Mouse (Mus musculus) E14TG2a.4 (cell line): ENCODE data around the gene Cldn10.

Source experiments
- H3K27me3 ChIP-seq: 2 replicates; pipeline ENCODE4 v1.6.1; 2014; ENCODE audit warnings: low read length, control low read depth; ENCODE audit not compliant: insufficient read depth
- H3K36me3 ChIP-seq: 2 replicates; pipeline ENCODE4 v1.6.1; 2014; ENCODE audit warnings: low read length, control low read depth; ENCODE audit not compliant: insufficient read depth
- H3K4me1 ChIP-seq: replicated peaks from 2 replicates; pipeline ENCODE4 v1.6.1; 2014; ENCODE audit warnings: low read depth, low read length, control low read depth
- H3K4me3 ChIP-seq: replicated peaks from 2 replicates; pipeline ENCODE4 v1.5.1; 2014; ENCODE audit warnings: mild to moderate bottlenecking, low read length
- H3K9me3 ChIP-seq: 2 replicates; pipeline ENCODE4 v1.6.1; 2014; ENCODE audit warnings: low read length, control low read depth
- CTCF ChIP-seq: conservative IDR thresholded peaks from 2 replicates; pipeline ENCODE4 v1.5.1; 2014; ENCODE audit warnings: low read length
- NANOG ChIP-seq: IDR thresholded peaks from 2 replicates; pipeline ENCODE4 v1.6.1; 2014; ENCODE audit warnings: borderline replicate concordance, low read length, mixed read lengths
- POU5F1 ChIP-seq: IDR thresholded peaks from 2 replicates; pipeline ENCODE4 v1.6.1; 2014; ENCODE audit warnings: low read length, borderline replicate concordance

Gene Cldn10

DNA sequence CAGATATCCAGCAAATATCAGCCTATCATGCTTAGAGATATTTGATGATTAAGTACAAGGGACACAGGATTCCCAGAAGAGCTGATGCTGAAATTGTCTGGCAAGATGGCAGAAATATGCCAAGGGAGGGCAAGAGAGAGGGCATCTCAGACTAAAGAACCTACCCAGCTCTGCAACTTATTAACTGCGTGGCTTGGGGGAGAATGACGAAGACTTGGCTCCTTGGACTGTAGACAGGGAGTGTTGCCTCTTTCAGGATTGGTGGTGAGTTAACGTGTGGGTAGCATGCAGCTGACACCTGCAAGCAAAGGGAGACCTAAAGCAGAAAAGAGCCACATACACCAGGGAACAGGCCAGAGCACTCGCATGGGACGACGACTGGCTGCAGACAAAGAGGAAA is 5.7 kb downstream of the Cldn10 start:
- Histone ChIP-seq H3K9me3 (peaks cover 12% of the 10 kb centered on the region), H3K36me3 (no peaks in the 10 kb centered on the region), H3K4me1 (peaks cover 21% of the 10 kb centered on the region), H3K4me3 (no peak overlapping the region), H3K27me3 (peaks cover 9% of the 10 kb centered on the region)
- TF ChIP-seq CTCF (no peak), NANOG (no peak), POU5F1 (no peak)

DNA sequence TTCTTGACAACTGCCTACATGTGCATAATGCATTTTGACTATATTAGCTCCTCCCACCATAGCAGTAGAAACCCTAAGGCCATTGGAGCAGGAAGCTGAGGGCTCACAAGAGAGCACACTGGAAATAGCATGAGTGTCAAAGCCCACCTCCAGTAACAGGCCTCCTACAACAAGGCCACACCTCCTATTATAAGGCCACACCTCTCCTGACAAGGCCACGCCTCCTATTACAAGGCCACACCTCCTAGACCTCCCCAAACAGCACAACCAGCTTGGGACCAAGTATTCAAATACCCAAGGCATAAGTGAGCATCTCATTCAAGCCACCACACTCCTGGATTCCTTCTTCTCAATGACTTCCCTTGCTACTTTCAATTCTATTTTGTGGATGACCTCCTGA is 6.5 kb downstream of the Cldn10 start:
- H3K27me3 ChIP-seq = peaks cover 15% of the 10 kb centered on the region
- H3K4me3 ChIP-seq = no peak overlapping the region
- no peaks in the 10 kb centered on the region for H3K36me3 ChIP-seq
- H3K4me1 ChIP-seq = peaks cover 26% of the 10 kb centered on the region
- H3K9me3 ChIP-seq = peaks cover 12% of the 10 kb centered on the region
- TF ChIP-seq CTCF (no peak), NANOG (no peak), POU5F1 (no peak)

DNA sequence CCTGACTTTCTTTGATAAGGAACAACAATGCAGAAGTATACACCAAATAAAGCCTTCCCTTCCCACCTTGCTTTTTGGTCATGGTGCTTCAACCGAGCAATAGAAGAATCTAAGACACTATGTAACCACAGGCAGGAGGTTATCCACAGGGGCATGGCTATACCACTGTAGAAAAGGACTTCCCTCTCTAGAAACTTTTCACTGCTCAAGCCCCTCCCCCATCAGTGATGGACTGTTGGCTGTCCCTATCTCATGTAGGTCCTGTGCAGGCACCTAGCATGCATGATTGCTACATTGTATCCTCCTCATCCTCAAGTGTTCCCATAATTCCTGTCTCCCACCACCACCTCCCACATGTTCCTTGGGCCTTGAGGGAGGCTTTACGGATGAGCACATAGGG is 7.2 kb downstream of the Cldn10 start:
- H3K36me3 ChIP-seq = no peaks in the 10 kb centered on the region
- TF ChIP-seq CTCF (no peak), NANOG (no peak), POU5F1 (no peak)

DNA sequence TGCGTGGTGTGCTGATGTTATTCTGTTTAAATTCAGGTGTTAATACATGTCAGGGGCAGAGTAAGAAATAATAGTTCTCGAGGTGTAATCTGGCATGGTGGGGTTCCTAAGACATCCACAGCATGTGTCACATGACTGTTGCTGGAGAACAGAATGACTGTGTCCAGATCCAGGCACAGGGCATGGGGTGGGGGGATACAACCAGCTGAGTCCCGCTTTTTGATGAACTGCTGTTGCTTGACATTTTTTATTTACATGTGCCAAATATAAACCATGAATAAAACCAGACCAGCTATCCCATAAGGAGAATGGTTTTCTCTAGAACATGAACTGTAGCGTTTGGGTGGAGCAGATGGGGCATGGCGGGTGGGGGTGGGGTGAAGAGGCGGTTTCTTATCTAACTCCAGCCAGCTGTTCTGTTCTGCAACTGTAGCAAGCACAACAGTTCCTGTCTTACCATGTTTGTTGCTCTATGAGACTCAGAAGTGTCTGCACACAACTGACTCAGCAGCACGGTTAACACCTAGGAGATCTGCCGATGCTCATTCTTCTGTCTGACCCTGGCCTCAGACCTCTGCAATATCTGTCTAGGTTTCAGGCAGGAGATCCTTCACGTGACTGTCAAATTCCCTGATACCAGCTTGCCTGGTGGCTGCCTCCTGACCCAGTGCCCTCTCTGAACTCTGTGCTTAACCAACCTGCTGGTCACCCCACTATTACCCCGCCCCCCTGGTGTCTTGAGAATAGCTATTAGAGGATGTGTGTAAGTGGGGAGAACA is 8.4 kb downstream of the Cldn10 start:
- H3K9me3 ChIP-seq = peaks cover 7% of the 10 kb centered on the region; the same call in 1 of the 2 replicates
- no peak overlapping the region for H3K4me3 ChIP-seq
- H3K4me1 ChIP-seq = peaks cover 26% of the 10 kb centered on the region
- no peaks in the 10 kb centered on the region for H3K36me3 ChIP-seq
- H3K27me3 ChIP-seq = peaks cover 29% of the 10 kb centered on the region
- TF ChIP-seq POU5F1 (no peak), NANOG (no peak), CTCF (no peak)

More for the DNA sequence above, 7.2 kb downstream of the Cldn10 start:
- peaks cover 12% of the 10 kb centered on the region for H3K9me3 ChIP-seq
- H3K4me1 ChIP-seq = peaks cover 26% of the 10 kb centered on the region
- H3K4me3 ChIP-seq = no peak overlapping the region
- peaks cover 21% of the 10 kb centered on the region for H3K27me3 ChIP-seq

DNA sequence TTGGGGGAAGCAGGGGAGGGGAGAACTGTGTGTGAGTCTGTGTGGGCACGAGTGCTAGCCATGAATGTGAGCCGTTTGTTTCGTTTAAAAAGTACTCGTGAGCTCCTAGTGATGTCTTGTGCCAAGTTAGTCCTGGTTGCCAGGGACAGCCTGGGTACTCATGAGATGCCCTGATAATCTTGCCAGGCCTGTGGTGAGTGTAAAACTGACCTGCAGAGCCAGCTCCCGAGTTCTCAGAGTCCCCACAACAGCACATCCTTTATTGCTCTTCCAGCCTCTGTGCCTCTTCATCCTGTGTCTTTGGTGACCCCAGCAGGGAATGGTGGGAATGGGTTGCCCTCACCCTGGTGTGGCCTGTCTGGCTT is 9.0 kb downstream of the Cldn10 start:
- peaks cover 26% of the 10 kb centered on the region for H3K4me1 ChIP-seq
- no peak overlapping the region for H3K4me3 ChIP-seq
- H3K36me3 ChIP-seq = no peaks in the 10 kb centered on the region
- H3K27me3 ChIP-seq = peaks cover 26% of the 10 kb centered on the region
- H3K9me3 ChIP-seq = peaks cover 7% of the 10 kb centered on the region; the same call in 1 of the 2 replicates
- TF ChIP-seq NANOG (no peak), POU5F1 (no peak), CTCF (no peak)

DNA sequence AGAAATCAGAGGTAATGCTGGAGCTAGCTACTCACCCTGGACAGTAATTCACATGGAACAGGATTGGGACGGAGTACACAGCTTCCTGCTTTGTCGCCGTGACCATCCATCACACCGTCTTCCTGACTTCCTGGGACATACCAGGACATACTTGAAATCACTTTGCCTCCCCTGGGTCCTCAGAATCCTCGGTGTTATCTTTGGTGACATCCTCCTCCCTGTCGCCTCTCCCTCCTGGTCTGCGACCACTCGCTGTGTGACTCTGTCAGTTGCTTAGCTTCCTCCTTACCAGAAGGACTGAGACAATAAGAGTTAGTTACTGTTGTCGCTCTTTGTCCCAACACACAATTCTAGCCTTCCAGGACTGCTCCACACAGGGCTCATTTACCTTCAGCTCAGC is 9.6 kb downstream of the Cldn10 start:
- peaks cover 26% of the 10 kb centered on the region for H3K27me3 ChIP-seq
- H3K36me3 ChIP-seq = no peaks in the 10 kb centered on the region
- no peak overlapping the region for H3K4me3 ChIP-seq
- TF ChIP-seq CTCF (no peak), POU5F1 (no peak), NANOG (no peak)
- H3K4me1 ChIP-seq = peaks cover 26% of the 10 kb centered on the region
- peaks cover 7% of the 10 kb centered on the region; the same call in 1 of the 2 replicates for H3K9me3 ChIP-seq

DNA sequence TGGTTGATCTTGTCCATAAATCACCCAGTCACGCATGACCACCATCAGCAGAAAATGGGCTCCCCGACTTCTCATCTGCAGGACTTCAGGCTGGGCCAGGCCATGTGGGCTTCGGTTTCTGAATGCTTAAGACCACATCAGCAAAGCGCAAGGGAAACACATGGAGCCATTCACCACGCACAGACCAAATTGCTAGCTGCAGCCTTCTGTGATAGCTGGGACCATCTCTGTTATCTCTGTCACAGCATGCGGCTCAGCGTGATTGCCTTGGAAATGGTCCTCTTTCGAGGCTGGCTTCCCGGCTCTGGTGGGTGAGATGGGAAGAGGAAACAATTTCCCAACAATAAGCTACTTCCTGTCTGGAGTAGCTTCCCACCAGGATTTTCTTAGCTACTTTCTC is 12.2 kb downstream of the Cldn10 start:
- Histone ChIP-seq H3K9me3 (no peaks in the 10 kb centered on the region), H3K4me1 (peaks cover 35% of the 10 kb centered on the region), H3K36me3 (no peaks in the 10 kb centered on the region), H3K27me3 (peaks cover 24% of the 10 kb centered on the region), H3K4me3 (no peak overlapping the region)
- TF ChIP-seq CTCF = no peak
- TF ChIP-seq NANOG = no peak
- TF ChIP-seq POU5F1 = no peak

DNA sequence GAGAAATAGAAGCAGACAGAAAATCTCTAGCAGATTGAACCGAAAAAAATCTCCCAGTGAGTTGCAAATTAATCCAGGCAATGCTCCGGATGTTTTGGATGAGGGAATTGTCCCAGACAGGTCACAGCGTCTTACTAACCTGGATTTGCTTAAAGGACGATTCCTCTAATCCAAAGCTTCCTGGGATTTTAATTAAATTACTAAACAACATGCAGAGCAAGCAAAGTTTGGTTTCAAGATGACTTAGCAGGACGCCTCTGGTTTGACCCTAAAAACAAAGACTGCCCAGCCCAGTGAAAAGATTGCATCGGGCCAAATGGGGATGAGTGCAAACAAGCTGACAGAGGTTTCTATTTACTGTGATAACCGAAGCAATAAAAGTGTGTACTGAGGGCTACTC is 16.2 kb downstream of the Cldn10 start:
- Histone ChIP-seq H3K4me3 (peak overlapping the region; percentile 39; the same call in 1 of the 2 replicates), H3K4me1 (peaks cover 14% of the 10 kb centered on the region), H3K36me3 (no peaks in the 10 kb centered on the region), H3K27me3 (peaks cover 17% of the 10 kb centered on the region), H3K9me3 (peaks cover 3% of the 10 kb centered on the region; the same call in 1 of the 2 replicates)
- TF ChIP-seq NANOG = no peak

DNA sequence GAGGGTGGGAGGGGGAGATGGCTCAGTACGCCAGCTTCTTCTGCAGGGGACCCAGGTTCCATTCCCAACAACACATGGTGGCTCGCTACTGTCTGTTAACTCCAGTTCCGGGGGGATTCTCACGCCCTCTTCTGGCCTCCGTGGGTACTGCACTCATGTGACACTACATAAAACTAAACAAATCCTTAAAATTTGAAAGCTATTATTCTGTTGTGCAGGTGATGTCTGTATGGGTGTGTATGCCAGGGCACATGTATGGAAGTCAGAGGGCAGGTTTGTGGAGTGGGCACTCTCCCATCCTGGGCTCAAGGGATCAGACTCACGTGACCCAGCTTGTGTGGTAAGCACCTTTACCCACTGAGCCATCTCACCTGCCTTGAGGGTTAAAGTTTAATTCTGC is 16.6 kb downstream of the Cldn10 start:
- H3K4me3 ChIP-seq = peak overlapping the region; percentile 39; the same call in 1 of the 2 replicates
- H3K9me3 ChIP-seq = peaks cover 4% of the 10 kb centered on the region; the same call in 1 of the 2 replicates
- TF ChIP-seq CTCF = peak; percentile 79
- TF ChIP-seq POU5F1 = no peak
- no peaks in the 10 kb centered on the region for H3K36me3 ChIP-seq
- H3K4me1 ChIP-seq = peaks cover 12% of the 10 kb centered on the region
- peaks cover 13% of the 10 kb centered on the region for H3K27me3 ChIP-seq
